Mouse (Mus musculus) ovary, postnatal 10 days (tissue): ENCODE results near the gene Lrguk.

Source experiments
- DNase-seq: peaks from one replicate; pipeline ENCODE4 v3.0.0; 2022; ENCODE audit warnings: low spot score

Gene Lrguk

DNA sequence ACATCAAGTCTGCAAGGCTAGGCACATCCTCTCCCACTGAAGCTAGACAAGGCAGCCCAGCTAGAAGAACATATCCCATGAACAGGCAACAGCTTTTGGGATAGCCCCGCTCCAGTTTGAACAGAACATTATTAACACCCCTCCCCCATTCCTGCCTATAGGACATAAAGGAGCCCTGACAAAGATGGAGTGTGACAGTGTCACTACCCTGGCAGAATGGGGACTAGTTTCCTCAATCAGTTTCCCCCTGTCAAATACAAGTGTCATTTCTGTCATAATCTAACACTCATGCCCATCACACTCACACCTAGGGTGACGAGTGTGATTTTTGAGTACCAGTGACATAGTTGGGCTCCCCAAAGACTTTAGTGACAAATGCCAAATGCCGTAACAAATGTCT is 118.8 kb downstream of the Lrguk start:
- DNase-seq: no peak

DNA sequence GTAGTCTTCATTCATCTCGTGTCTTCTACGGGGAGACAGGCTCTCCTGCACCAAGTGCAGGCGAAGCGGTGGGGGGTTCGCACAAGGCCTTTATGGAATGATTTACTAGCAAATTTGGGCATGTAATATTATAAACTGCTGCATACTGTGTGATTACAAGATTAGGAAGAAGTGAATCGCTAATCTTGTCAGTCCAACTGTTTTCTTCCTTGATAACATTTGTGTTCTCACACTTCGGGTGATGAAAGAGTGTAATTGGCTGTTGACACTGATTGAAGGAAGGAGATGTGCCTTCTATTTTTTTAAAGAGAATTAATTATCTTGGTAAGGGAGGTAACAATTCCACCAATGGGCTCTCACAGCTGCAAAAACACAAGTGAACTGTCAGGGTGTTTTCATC is 119.4 kb downstream of the Lrguk start:
- no peak for DNase-seq

DNA sequence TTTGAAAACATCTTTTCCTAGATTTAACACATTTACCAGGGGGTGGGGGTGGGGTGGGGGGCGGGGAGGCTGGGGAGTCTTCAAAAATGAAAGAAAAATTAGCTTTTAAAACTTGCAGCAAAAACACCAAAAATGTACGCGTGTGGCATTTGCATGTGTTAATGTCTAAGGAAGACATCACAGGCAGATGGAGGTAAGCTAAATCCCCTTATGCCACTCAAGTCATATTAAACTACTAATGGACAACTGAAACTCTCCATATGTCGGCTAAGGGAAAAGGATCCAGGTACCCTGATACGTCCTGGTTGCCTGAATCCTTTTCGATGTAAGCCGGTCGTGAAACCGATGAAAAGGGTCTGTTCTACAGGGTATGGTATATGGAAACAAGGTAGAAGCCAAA is 119.8 kb downstream of the Lrguk start:
- no peak for DNase-seq

DNA sequence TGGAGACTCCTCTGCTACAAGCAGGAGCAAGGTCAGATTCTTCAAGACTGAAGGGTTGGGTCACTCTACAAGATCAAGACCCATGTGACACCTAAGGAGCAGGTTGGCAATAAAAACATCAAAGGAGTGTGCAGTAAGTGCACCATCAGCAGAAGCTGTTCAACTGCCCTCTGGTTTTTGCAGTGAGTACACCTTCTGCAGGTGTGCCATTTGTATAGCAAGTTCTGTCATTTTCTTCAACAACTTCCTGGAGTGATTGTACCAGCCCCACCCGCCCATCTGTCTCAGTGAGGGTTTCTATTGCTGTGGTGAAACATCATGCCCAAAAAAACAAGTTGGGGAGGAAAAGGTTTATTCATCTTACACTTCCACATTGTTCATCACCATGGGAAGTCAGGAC is 120.6 kb downstream of the Lrguk start:
- DNase-seq: no peak

DNA sequence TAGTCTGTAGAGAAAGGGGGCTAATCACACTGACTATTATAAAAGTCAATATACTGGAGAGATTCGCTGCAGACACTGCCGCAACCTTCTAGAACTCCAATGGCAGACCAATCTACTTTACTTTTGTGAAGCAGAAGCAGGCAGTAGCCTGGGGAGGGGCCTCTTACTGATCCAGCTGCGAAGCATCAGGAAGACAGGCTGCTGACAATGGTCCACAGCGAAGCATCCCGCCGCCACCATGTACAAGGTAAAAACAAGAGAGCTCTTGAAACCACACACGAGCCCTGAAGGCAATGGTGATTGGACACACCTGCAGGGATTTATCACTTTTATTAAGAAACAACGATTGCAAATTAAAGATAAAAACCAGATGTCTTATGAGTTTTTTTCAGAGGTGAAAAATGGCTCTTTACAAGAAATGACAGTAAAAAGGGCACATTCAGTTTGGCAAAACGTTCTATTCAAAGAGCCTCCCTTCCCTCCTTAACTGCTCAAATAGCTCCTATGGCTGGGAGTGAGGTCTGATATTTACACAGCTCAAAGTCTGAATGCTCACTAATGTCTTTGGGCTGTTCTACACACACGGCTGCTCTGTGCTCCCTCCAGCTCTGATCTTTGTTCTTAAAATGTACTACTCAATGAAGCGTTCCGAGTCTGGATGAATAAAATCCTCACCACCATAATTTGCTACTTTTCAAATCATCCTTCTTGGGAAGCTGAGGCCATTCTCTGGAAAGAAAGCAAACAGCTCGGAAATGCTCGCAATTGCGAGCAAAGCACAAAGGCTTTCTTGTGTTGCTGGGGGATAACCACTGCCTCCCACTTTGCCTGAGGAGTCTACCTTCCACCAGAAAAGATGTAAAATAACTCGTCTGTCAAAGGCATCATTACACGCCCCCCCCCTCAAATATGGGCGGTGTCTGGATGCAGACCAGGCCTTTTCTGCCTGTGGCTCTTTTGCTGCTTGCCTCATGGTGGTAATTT is 124.1 kb downstream of the Lrguk start:
- DNase-seq: no peak

DNA sequence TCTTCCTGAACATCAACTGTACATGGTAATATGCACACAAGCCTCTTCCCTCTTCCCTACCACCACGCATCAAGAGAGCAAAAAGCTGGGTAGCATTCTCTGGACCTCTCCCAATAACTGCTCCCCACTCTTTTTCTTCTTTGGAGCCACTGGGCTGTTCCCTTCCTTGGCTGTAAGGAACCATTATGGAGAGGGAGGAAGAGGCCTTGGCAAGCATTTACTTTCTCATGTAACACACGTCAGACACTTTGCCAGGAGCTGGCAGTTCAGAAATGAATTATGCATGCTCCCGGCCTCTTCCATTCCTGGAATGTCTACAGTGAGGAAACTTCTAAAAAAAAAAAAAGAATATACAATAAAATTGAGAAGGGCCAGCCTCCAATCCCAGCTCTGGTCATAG is 125.0 kb downstream of the Lrguk start:
- no peak for DNase-seq

DNA sequence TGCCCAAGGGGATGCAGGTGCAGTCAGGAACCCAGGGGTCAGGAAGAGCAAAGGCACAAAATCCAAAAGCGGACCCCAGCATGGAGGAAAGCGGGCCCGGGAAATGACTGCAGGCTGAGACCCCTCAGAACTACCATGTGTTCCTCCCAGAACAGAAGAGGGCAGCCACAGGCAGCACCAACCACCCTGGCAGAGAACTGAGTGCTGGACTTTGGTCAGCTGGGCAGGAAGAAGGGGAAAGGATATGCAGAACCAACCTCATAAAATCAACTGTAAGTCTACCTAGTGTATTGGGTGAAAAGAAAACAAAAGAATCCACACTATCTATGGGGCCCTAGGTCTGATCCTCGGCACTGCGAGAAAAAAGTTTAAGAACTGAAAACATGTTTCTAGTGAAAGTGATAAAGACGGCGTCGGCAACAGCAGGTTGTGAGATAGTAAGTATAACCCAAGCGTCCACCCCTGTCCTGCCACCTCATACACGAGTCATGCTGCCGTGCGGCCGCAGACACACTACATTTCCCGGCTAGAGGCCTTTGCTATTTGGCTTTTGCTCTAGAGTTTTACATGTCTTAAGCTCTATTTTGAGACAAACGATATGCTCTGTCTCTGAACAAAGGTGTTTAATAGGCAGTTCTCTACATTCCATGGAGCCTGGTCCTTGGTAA is 126.0 kb downstream of the Lrguk start:
- no peak for DNase-seq

DNA sequence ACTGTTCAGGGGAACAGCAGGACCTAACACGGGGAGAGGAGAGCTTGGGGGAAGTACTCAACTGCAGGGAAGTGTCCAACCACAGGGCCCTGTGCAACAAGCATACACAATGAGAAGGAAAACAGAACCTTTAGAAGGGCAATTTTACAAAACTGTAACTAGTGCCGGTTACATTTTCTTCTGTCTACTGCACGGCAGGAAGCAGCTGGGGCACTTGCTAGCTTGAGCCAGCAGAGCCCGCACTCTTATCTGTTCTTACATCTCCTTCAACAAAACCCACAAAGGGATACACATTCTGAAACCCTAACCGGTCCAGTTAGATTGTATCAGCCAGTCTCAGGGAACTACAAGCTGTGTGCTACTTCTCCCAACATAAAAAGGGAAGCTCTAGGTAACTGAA is 126.8 kb downstream of the Lrguk start:
- no peak for DNase-seq

DNA sequence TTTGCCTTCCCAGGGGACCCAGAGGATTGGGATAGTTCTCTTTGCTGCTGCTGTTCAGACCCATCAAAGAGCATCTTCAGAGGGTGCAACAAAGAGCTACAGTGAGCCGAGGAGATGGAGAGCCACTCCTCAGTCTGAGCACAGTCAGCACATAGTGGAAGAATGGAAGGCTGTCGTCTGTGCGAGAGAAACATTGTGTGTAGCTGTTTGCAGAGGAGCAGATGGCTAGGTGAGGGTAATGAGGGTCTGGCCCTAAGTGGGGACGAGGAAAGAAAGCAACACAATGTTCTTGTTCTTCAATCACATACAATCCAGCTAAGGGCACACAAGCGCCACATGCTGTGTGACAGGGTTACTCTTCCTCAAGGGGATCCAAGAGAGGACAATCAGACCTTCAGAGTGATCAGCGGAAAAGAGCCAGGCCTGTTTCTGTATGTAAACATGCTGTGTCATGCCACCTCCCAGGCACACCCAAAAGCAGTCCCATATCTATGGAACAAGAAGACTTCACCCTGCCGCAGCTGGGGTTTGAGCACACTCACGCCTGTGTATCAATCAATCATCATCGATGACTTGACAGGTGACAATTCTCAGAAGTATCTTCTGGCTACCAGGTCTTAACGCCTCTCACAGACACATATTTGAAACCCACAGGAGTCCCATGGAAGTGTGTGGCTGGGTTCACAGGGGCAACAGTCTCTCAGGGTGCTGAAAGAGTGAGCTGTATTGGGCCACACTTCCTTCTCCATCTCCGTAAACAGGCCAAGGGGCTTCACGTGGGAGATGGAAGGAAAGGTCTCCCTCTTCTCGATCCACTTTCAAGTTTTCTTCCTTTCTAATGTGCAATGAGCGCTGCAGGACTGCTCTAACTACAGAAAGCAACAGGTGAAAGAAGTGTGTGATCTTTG is 127.8 kb downstream of the Lrguk start:
- DNase-seq: no peak

DNA sequence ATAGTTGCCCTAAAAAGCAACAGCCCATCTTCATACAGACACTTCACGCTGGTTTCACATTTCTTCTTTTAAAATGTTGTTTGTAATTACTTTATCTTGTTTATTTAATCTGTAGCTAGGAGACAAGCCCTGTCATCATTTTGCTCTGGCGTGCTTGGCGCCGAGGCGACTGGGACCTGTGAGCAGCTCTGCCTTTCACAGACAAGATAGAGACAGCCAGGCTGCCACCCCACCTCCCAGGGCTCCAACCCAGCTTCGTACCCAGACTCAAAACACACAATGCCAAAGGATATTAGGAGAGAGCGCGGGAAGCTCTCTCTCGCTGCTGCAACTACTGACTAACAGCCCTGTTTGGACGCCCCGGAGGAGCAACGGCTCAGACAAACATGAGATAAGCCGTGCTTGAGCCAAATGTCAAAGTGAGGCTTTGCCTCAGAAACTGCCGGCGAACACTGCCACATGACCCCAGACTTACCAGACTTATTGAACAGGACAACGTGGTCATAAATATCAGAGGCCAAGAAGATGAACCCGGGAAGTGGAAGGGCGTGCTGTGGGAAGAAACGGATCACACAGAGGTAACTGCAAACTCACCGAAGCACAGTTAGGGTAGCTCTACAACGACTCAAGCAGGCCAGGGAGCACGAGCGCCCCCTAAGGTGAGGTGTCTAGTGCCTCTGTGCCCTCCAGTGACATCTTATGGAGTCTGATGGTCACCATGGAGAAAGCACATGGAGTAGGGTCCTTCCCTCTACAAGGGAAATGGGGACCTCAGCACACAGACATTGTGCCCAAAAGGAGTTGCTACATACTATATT is 131.0 kb downstream of the Lrguk start:
- DNase-seq: no peak

DNA sequence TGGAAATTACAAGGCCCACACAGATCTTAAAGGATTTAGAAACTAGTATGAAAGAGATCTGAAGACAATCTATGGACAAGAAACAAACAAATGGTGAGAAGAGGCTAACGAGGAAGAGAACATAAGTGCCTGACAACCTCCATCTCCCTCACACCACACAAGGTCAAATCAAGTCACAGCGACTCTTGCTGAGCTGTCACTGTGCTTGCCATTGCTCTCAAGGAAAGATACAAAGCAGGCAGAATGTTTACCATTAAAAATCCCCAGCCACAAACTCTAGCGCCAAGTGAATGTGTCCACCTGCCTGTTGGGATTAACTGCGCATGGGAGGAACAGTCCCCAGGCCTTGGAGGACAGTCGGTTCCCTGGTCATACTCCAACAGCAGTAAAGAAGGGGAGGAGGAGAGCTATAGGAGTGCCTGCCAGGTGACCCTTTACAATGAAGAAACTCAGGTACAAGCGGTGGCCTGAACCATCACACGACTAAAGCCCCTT is 131.6 kb downstream of the Lrguk start:
- no peak for DNase-seq

DNA sequence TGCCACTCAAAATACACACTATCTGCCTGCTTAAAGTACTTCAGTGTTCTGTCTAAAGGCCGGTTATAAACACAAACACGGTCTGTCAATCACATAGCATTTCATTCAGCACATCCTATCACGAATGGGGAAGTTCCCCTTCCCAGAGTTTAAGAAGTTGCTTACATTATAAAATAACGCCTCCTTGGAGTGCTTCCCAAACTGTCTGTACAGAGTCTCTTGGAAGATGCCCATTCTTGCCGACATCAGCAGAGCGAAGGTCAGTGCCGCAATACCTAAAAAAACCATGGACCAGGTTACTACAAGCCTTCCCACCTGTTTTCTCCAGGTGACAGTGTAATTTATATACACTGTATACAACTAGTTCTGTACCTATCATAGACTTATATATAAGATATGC is 132.3 kb downstream of the Lrguk start:
- no peak for DNase-seq

DNA sequence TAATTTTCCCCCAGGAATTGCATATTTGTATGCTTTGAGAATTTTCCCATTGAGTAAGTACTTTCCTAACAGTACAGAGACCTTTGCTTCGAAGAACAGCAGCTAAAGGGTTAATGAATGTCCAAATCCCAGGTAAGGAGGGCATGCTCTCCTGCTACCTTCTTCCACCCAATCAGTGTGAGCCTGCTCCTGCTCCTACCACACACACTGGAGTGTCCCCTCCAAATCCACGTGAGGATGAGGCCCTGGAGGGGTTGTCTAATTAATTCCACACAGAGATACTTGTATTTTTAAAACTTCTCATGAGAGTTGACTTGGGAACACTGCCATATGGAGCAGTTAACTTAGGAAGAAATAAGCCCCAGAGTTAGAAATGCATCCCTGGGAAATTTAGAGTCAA is 133.4 kb downstream of the Lrguk start:
- DNase-seq: no peak

DNA sequence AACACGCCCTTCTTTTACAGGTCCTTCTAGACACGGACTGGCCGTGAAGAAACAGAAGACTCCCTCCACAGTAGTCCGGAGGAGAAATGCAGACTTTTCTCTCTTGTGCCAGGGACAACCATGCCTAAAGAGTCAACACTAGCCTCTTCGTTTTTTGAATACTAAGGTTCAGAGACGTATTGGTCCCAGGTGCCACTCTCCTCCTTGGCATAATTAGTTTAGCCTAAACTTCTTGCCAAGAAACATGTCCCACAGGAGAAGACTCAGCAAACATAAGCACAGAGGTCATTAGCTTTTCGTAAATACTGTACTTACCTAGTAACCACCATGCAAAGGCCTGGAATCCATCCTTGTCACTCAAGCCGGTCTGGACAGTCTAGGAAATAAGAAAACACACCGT is 133.8 kb downstream of the Lrguk start:
- DNase-seq: no peak

DNA sequence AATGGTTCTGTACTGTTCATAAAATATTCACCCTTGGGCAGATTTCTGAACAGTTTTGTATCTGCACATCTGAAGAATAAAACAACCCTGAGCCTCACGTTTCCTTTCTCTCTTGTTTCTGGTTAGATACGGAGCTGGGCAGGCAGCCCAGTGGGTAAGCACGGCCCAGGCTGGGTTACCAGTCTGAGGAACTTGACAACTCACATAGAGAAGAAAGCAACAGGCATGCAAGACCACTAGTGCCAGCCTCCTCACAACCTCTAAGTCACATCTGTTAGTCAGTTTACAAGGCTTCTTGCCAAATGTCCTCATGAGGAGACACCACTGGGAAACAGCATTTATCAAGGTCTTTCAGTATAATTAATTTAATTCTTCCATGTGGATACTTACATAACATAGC is 139.6 kb downstream of the Lrguk start:
- DNase-seq: no peak

DNA sequence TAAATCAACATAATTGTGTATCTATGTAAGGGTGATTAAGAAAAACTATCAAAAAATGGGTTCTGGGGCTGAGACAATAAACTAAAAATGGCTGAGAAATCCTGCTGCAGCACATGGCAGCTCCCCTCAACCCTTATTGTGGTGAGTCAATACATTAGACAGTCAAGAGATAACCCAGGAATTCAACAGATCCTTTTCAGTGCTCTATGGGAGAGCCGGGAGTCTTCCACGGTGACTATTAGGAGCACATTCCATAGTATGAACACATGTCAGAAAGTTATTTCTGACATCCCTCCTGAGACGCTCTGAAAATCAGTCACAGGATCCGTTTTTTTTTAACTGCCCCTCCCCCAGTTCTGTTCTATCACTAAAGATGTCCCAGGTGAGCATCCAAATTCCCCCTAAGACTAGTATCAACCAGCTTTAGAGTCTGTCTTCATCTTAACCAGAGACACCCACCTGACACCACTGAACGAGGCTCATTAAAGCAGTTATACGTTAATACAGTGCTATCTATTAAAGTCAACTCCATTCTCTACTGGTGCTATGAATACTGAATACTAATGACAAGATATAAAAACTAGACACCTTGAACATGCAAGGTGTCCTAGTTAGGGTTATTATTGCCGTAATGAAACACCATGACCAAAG is 141.7 kb downstream of the Lrguk start:
- no peak for DNase-seq

DNA sequence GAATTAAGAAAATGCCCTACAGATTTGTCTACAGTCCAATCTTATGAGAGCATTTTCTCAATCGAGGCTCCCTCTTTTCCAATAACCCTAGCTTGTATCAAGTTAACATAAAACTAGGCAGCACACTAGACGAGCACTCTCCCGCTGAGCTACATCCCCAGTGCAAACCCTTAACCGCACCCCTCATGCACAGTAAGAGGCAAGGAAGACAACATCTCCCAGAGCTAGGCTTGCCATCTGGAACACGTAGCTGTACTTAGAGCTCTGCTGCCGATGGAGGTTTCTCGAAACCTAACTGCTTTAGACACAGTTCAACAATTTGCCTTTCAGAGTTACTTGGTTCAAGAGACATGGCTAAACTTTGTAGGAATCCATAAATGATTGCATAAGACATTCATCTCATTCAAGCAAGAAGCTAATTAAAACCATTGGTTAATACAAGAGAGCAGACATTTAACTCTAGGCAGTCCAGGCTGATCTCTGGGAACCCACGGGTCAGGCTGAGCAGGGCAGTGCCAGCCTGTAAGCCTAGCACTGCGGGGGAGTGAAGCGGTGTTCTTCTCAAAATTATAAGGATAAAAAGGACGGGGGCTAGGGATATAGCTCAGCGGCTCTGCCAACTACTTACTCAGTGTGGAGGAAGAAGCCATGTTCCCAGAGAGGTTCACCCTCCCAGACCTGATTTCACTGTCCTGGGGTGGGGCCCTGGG is 142.7 kb downstream of the Lrguk start:
- DNase-seq: no peak

DNA sequence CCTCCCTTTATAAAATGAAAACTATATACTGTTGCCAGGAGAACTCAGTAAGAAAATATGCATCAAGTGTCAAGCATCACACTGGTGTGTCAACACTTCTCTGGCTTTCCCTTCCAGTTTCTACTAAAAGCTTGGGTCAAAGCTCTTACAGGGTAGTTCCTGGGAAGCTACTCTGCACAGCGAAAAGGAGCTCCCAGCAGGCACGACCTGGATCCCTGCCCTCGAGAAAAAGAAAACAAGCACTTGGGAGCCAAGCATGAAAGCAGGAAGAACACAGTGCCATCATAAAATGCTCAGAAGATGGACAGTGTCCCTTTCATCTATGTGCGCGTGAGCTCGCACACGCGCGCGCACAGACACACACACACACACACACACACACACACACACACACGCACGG is 144.0 kb downstream of the Lrguk start:
- DNase-seq: no peak

DNA sequence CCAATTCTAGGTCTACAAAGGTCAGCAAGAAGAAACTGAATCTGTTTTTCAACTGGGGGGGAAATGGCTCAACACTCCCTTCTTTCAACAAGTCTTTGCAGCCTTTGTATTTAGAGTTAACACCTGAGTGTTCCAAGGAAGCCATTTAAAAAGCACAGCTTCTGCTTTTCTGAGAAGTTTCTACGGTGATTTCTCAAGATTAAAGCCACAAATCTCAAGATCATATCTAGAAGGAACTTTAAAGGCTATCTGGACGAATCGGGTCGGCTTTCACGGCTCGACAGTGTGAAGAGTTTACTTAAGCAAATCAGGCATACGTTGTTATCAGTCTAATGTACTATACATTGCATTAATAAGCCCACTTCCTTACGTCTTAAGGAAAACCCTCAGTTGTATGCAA is 145.5 kb downstream of the Lrguk start:
- no peak for DNase-seq
